Mouse (Mus musculus): Measurements from ENCODE around the gene Elmsan1. TPM values are rescaled to one million over a fixed set of nuclear protein-coding genes. Genes with fewer than 3 reads are reported as not detected.
"Not testable (repeated sequence)": the region's sequence is repeated elsewhere in the genome, so short reads cannot be mapped to it uniquely, and the experiment has no call there.

Elmsan1 gene
- polyA plus RNA-seq, 1 experiment from 2014 or later = 12.5 TPM

GRCm38 (mm10) chr12:84100604-84101492, 117.8 kb downstream of the Elmsan1 start, which contains the start of gene Acot6:
Gene Acot6, plus strand, starts transcription at chr12:84100654.
- Histone ChIP-seq H3K27ac (peak within 1 kb of the TSS; percentile 48), H3K4me2 (peak within 1 kb of the TSS; percentile 91), H3K4me3 (peak within 1 kb of the TSS; percentile 52), H3K9ac (peak within 1 kb of the TSS; percentile 58)
- H3K9me3 ChIP-seq, H3K36me3 ChIP-seq, H3K4me1 ChIP-seq, H3K27me3 ChIP-seq: not testable (repeated sequence)
- WGBS = under 1% methylated on average over 80 of the region's 80 CpGs
- peak; percentile 79; the same call in 1 of the 2 replicates for ATAC-seq (ENCODE audit: borderline replicate concordance, extremely low read depth, low FRiP score, low TSS enrichment)

GRCm38 (mm10) chr12:84100071-84100470, 118.6 kb downstream of the Elmsan1 start:
- no peak overlapping the region for H3K9ac ChIP-seq
- no peaks in the 10 kb centered on the region; the same call in 1 of the 2 replicates for H3K4me1 ChIP-seq
- H3K4me3 ChIP-seq = no peak overlapping the region; the same call in 1 of the 2 replicates
- no peak for ATAC-seq (ENCODE audit: borderline replicate concordance, extremely low read depth, low FRiP score, low TSS enrichment)
- no peaks in the 10 kb centered on the region for H3K9me3 ChIP-seq
- no peaks in the 10 kb centered on the region for H3K36me3 ChIP-seq
- no peaks in the 10 kb centered on the region for H3K27me3 ChIP-seq
- H3K27ac ChIP-seq = no peak overlapping the region
- H3K4me2 ChIP-seq = peak overlapping the region; percentile 91
- 38% methylated on average over 1 of the region's 1 CpGs for WGBS

- Histone ChIP-seq H3K4me2 (no peak overlapping the region), H3K4me1 (no peaks in the 10 kb centered on the region; the same call in 1 of the 2 replicates), H3K4me3 (no peak overlapping the region), H3K27ac (no peak overlapping the region), H3K27me3 (no peaks in the 10 kb centered on the region), H3K9ac (no peak overlapping the region), H3K9me3 (no peaks in the 10 kb centered on the region), H3K36me3 (no peaks in the 10 kb centered on the region)
- 89% methylated on average over 2 of the region's 2 CpGs for whole genome bisulfite sequencing
- no peak for ATAC-seq (ENCODE audit: borderline replicate concordance, extremely low read depth, low FRiP score, low TSS enrichment)
Observed at GRCm38 (mm10) chr12:84099605-84100004, 119.1 kb downstream of the Elmsan1 start.

Other genes with a start within 250 kb of the Elmsan1 start
- gene Heatr4, start 234.0 kb downstream of the Elmsan1 start, polyA plus RNA-seq (2015; fragmentation: Nextera tagmentation; extraction: Ambion mirVana) = not detected in 2 replicates
- 36.2 and 41.2 TPM in 2 replicates for gene Acot2, start 231.0 kb downstream of the Elmsan1 start, polyA plus RNA-seq (2015; fragmentation: Nextera tagmentation; extraction: Ambion mirVana)
- gene Acot1, start 209.4 kb downstream of the Elmsan1 start, polyA plus RNA-seq (2015; fragmentation: Nextera tagmentation; extraction: Ambion mirVana) = 85.5 and 92.8 TPM in 2 replicates
- 0.44 and 0.50 TPM in 2 replicates for gene Acot4, start 180.5 kb downstream of the Elmsan1 start, polyA plus RNA-seq (2015; fragmentation: Nextera tagmentation; extraction: Ambion mirVana)
- gene Gm49366, start 179.9 kb downstream of the Elmsan1 start, polyA plus RNA-seq (2015; fragmentation: Nextera tagmentation; extraction: Ambion mirVana) = not detected in 2 replicates
- 0.30 and 0.33 TPM in 2 replicates for gene Acot3, start 166.7 kb downstream of the Elmsan1 start, polyA plus RNA-seq (2015; fragmentation: Nextera tagmentation; extraction: Ambion mirVana)
- gene Acot5, start 149.6 kb downstream of the Elmsan1 start, polyA plus RNA-seq (2015; fragmentation: Nextera tagmentation; extraction: Ambion mirVana) = not detected in 2 replicates
- 1.6 TPM in 2 replicates for gene Acot6, start 118.2 kb downstream of the Elmsan1 start, polyA plus RNA-seq (2015; fragmentation: Nextera tagmentation; extraction: Ambion mirVana)
- gene Dnal1, start 104.5 kb downstream of the Elmsan1 start, polyA plus RNA-seq (2015; fragmentation: Nextera tagmentation; extraction: Ambion mirVana) = 4.8 and 6.1 TPM in 2 replicates
- 1.8 TPM in 2 replicates for gene Pnma1, start 70.4 kb downstream of the Elmsan1 start, polyA plus RNA-seq (2015; fragmentation: Nextera tagmentation; extraction: Ambion mirVana)
- 21.8 and 25.9 TPM in 2 replicates for gene Ptgr2, start 66.4 kb upstream of the Elmsan1 start, polyA plus RNA-seq (2015; fragmentation: Nextera tagmentation; extraction: Ambion mirVana)
- gene Zfp410, start 98.0 kb upstream of the Elmsan1 start, polyA plus RNA-seq (2015; fragmentation: Nextera tagmentation; extraction: Ambion mirVana) = 81.4 and 86.9 TPM in 2 replicates
- gene Coq6, start 142.8 kb upstream of the Elmsan1 start, polyA plus RNA-seq (2015; fragmentation: Nextera tagmentation; extraction: Ambion mirVana) = 49.4 and 50.0 TPM in 2 replicates
- 3.8 TPM in 2 replicates for gene Fam161b, start 143.0 kb upstream of the Elmsan1 start, polyA plus RNA-seq (2015; fragmentation: Nextera tagmentation; extraction: Ambion mirVana)
- gene Entpd5, start 190.1 kb upstream of the Elmsan1 start, polyA plus RNA-seq (2015; fragmentation: Nextera tagmentation; extraction: Ambion mirVana) = 18.3 and 19.0 TPM in 2 replicates
- gene Bbof1, start 190.2 kb upstream of the Elmsan1 start, polyA plus RNA-seq (2015; fragmentation: Nextera tagmentation; extraction: Ambion mirVana) = 1.6 and 2.4 TPM in 2 replicates
- gene Rnf113a2, start 198.3 kb upstream of the Elmsan1 start, polyA plus RNA-seq (2015; fragmentation: Nextera tagmentation; extraction: Ambion mirVana) = 24.2 and 24.6 TPM in 2 replicates
- 39.1 and 40.5 TPM in 2 replicates for gene Aldh6a1, start 232.1 kb upstream of the Elmsan1 start, polyA plus RNA-seq (2015; fragmentation: Nextera tagmentation; extraction: Ambion mirVana)
- gene Lin52, start 232.5 kb upstream of the Elmsan1 start, polyA plus RNA-seq (2015; fragmentation: Nextera tagmentation; extraction: Ambion mirVana) = 21.6 and 22.2 TPM in 2 replicates

All from lung, embryonic 15.5 days (tissue).